Mouse (Mus musculus): ENCODE measurements around the gene Gan.

Gene Gan

GRCm38 (mm10) chr8:117209150-117209549, 51.2 kb downstream of the Gan start:
- ChIA-PET CTCF (interaction anchor here in 1 of 4 experiments (1.8 kb wide), 1 partner anchor 15 kb away, joined by 5 read pairs; no protein-coding TSS in a partner anchor), POLR2A (interaction anchor here in 1 of 4 experiments (1.2 kb wide), 1 partner anchor 15 kb away, joined by 6 read pairs; no protein-coding TSS in a partner anchor)

GRCm38 (mm10) chr8:117212100-117212499, 54.2 kb downstream of the Gan start:
- CTCF ChIA-PET: interaction anchor here in 1 of 4 experiments (1.6 kb wide), 1 partner anchor 13 kb away, joined by 3 read pairs; no protein-coding TSS in a partner anchor
- POLR2A ChIA-PET: interaction anchor here in 1 of 4 experiments (1.0 kb wide), 1 partner anchor 53 kb away, joined by 3 read pairs; no protein-coding TSS in a partner anchor

- POLR2A ChIA-PET: interaction anchor here in 2 of 4 experiments (0.8 to 1.5 kb wide), 3 partner anchors 9 to 253 kb away, joined by 3 to 5 read pairs (median 3); no protein-coding TSS in a partner anchor
- CTCF ChIA-PET: interaction anchor here in 2 of 4 experiments (0.6 to 1.8 kb wide), 3 partner anchors 36 to 253 kb away, joined by 3 to 8 read pairs (median 3); no protein-coding TSS in a partner anchor
Observed at GRCm38 (mm10) chr8:117217724-117218123, 59.8 kb downstream of the Gan start.

GRCm38 (mm10) chr8:117222396-117222795, 64.5 kb downstream of the Gan start:
- CTCF ChIA-PET: no interaction called here
- POLR2A ChIA-PET: no interaction called here

- CTCF ChIA-PET: interaction anchor here (0.5 to 2.8 kb wide), 59 partner anchors 8 to 622 kb away, joined by 3 to 27 read pairs (median 4); partner anchors contain the start of gene Cmip (in 1 of the 4)
- POLR2A ChIA-PET: interaction anchor here in 3 of 4 experiments (0.6 to 2.2 kb wide), 11 partner anchors 11 to 244 kb away, joined by 3 to 7 read pairs (median 3); partner anchors contain the start of gene Gan (in 1 of the 3)
Observed at GRCm38 (mm10) chr8:117224630-117225029, 66.7 kb downstream of the Gan start.

GRCm38 (mm10) chr8:117226306-117226705, 68.4 kb downstream of the Gan start:
- ChIA-PET CTCF (interaction anchor here in 2 of 4 experiments (0.6 to 2.8 kb wide), 2 partner anchors 118 to 245 kb away, joined by 7 to 27 read pairs; no protein-coding TSS in a partner anchor), POLR2A (interaction anchor here in 1 of 4 experiments (1.0 kb wide), 1 partner anchor 19 kb away, joined by 4 read pairs; no protein-coding TSS in a partner anchor)

GRCm38 (mm10) chr8:117227339-117227738, 69.4 kb downstream of the Gan start:
- ChIA-PET CTCF (interaction anchor here in 1 of 4 experiments (0.5 kb wide), 1 partner anchor 102 kb away, joined by 5 read pairs; no protein-coding TSS in a partner anchor), POLR2A (no interaction called here)

- POLR2A ChIA-PET: interaction anchor here in 1 of 4 experiments (0.7 kb wide), 1 partner anchor 230 kb away, joined by 3 read pairs; no protein-coding TSS in a partner anchor
Observed at GRCm38 (mm10) chr8:117233199-117233598, 75.3 kb downstream of the Gan start.

GRCm38 (mm10) chr8:117236531-117236930, 78.6 kb downstream of the Gan start:
- CTCF ChIA-PET: interaction anchor here (0.8 to 2.1 kb wide), 5 partner anchors 12 to 234 kb away, joined by 4 to 8 read pairs (median 5); no protein-coding TSS in a partner anchor
- POLR2A ChIA-PET: interaction anchor here in 2 of 4 experiments (0.6 to 0.7 kb wide), 2 partner anchors 19 to 43 kb away, joined by 3 read pairs; no protein-coding TSS in a partner anchor

More at GRCm38 (mm10) chr8:117233199-117233598, 75.3 kb downstream of the Gan start:
- CTCF ChIA-PET: interaction anchor here in 2 of 4 experiments (1.0 to 1.1 kb wide), 2 partner anchors 9 to 60 kb away, joined by 3 read pairs; no protein-coding TSS in a partner anchor

GRCm38 (mm10) chr8:117240326-117240725, 82.4 kb downstream of the Gan start:
- POLR2A ChIA-PET: interaction anchor here in 1 of 4 experiments (1.3 to 1.7 kb wide), 3 partner anchors 16 to 21 kb away, joined by 3 to 7 read pairs (median 5); partner anchors contain the start of gene Cmip
- CTCF ChIA-PET: interaction anchor here in 1 of 4 experiments (1.2 kb wide), 1 partner anchor 16 kb away, joined by 3 read pairs; no protein-coding TSS in a partner anchor

GRCm38 (mm10) chr8:117240841-117241494, 83.0 kb downstream of the Gan start:
- ChIA-PET CTCF (interaction anchor here in 2 of 4 experiments (0.6 to 1.2 kb wide), 3 partner anchors 16 to 74 kb away, joined by 3 read pairs; no protein-coding TSS in a partner anchor), POLR2A (interaction anchor here (0.6 to 2.1 kb wide), 13 partner anchors 10 to 508 kb away, joined by 3 to 8 read pairs (median 3); partner anchors contain the start of gene Cmip (in 1 of the 4))

- CTCF ChIA-PET: no interaction called here
- POLR2A ChIA-PET: interaction anchor here (0.6 to 2.1 kb wide), 13 partner anchors 9 to 225 kb away, joined by 3 to 9 read pairs (median 3); partner anchors contain the start of gene Cmip (in 1 of the 4)
Observed at GRCm38 (mm10) chr8:117241848-117242247, 83.9 kb downstream of the Gan start.

- POLR2A ChIA-PET: interaction anchor here in 3 of 4 experiments (0.6 to 2.1 kb wide), 8 partner anchors 9 to 225 kb away, joined by 3 to 9 read pairs (median 3); partner anchors contain the start of gene Cmip (in 1 of the 3)
- CTCF ChIA-PET: no interaction called here
Observed at GRCm38 (mm10) chr8:117242286-117242685, 84.4 kb downstream of the Gan start.

GRCm38 (mm10) chr8:117244601-117245000, 86.7 kb downstream of the Gan start:
- ChIA-PET POLR2A (interaction anchor here (0.5 to 1.6 kb wide), 20 partner anchors 11 to 361 kb away, joined by 3 to 13 read pairs (median 4); partner anchors contain the start of gene Cmip (in 2 of the 4)), CTCF (interaction anchor here (0.5 to 1.7 kb wide), 13 partner anchors 11 to 760 kb away, joined by 3 to 9 read pairs (median 3); partner anchors contain the start of gene Cmip (in 1 of the 4))

- CTCF ChIA-PET: no interaction called here
- POLR2A ChIA-PET: no interaction called here
Observed at GRCm38 (mm10) chr8:117248341-117248740, 90.4 kb downstream of the Gan start.

GRCm38 (mm10) chr8:117251086-117251681, 93.2 kb downstream of the Gan start:
- ChIA-PET CTCF (interaction anchor here in 2 of 4 experiments (1.2 to 1.8 kb wide), 2 partner anchors 27 to 221 kb away, joined by 3 to 5 read pairs; no protein-coding TSS in a partner anchor), POLR2A (interaction anchor here in 1 of 4 experiments (0.9 to 1.2 kb wide), 3 partner anchors 9 to 496 kb away, joined by 3 to 5 read pairs (median 4); no protein-coding TSS in a partner anchor)

GRCm38 (mm10) chr8:117252650-117253049, 94.7 kb downstream of the Gan start:
- ChIA-PET CTCF (interaction anchor here in 1 of 4 experiments (1.2 to 2.5 kb wide), 3 partner anchors 28 to 219 kb away, joined by 3 to 10 read pairs (median 5); no protein-coding TSS in a partner anchor), POLR2A (interaction anchor here in 1 of 4 experiments (0.6 to 0.9 kb wide), 2 partner anchors 11 kb away, joined by 3 read pairs; no protein-coding TSS in a partner anchor)

Data from embryonic stem cell, embryonic (primary cell).